Mouse (Mus musculus): ENCODE results near the gene Txnip.

DNA sequence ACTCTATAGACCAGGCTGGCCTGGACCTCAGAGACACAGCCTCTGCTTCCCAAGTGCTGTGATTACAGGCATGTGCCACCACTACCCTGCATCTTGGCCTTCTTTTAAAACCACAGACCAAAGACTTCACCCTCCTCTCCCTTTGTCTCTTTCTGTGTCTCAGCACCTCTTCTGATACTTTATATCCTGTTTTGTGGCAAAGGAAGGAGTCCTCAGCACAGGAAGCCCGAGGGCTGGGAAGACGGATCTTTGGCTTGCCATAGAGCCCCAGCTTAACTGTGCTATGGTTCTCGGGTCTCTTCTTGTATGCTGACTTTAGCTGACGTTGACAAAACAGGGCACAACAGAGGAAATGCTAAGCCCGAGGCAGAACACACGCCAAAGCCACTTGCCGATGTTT, 12.9 kb downstream of the Txnip start:
- TF ChIP-seq CTCF (IDR thresholded peaks at IDR 0.05; ENCODE audit: extremely low read depth, insufficient read depth, insufficient read length, insufficient replicate concordance) (no peak), POLR2A (IDR thresholded peaks at IDR 0.05; ENCODE audit: low read depth, low read length) (no peak)

Data from spleen, adult 2 months (tissue).